Mouse (Mus musculus): ENCODE results near the gene Zfp866.
A peak's percentile ranks its signal among the peaks of the same experiment; 100 is the strongest.

Zfp866 gene

DNA sequence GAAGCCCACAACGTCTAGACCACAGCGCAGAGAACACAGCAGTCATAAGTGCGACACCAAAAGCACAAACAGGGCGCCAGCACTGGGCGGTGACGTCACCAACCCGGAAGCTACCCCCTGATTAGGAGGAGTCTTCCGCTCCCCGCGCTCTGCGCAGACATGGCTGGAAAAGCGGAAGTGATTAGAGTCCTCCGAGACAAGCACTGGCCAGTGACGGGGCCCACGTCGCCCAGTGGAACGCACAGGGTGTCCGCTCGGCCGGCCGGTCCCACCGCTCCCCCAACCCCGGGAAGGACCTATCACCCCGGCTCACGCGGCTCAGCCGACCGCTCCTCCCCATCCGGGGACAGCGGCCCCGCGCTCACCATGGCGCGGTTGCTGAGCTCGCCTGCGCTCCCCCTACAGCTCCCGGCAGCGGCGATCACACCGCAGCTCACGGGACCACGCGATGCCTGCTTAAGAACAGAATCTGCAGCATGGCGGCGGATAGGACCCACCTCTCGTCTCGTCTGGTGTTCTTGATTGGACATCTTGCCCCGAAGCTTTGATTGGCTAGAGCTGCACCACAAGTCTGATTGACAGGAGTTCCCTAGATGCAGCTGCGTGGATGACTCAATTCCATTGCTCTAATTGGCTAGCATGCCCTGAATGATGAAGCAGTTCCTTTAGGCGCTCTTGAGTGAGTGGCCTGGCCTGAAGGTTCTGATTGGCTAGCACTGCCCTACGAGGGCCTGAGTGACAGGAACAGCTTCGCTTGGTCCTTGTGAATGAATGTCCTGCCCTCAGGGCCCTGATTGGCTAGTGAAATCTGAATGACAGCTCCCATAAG is 74.4 kb downstream of the Zfp866 start:
- DNase-seq (ENCODE audit: low spot score), result peak; percentile 98

- DNase-seq (ENCODE audit: low spot score), result no peak
Measured at GRCm38 (mm10) chr8:69715366-69715765, 75.6 kb downstream of the Zfp866 start.

DNA sequence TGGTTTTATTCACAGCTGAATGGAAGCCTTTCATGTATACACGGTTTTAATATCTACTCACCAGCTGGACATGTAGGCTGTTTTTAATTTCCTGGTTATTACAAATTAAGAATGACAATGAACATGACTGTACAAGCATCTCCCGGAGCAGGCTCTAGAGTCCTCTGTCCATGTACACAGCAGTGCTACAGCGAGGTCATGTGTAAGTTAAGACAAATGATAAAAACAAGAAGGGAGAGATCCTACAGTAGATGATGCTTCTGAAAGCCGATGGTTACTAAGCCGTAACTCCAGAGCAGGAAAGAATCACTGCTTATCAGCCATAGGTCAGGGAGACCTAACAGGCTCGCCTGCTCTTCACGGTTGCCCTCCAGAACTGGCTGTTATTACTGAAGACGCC is 77.5 kb downstream of the Zfp866 start:
- no peak for DNase-seq (ENCODE audit: low spot score)

Data from layer of hippocampus, adult 11-12 months (tissue).